Mouse (Mus musculus) ovary, postnatal 14 days (tissue): ENCODE measurements around the gene Creb1.
"Not testable (repeated sequence)": the region's sequence is repeated elsewhere in the genome, so short reads cannot be mapped to it uniquely, and the experiment has no call there.

Experiments used
- DNase-seq: peaks from one replicate; pipeline ENCODE4 v3.0.0; 2022; ENCODE audit warnings: low spot score

Gene Creb1

DNA sequence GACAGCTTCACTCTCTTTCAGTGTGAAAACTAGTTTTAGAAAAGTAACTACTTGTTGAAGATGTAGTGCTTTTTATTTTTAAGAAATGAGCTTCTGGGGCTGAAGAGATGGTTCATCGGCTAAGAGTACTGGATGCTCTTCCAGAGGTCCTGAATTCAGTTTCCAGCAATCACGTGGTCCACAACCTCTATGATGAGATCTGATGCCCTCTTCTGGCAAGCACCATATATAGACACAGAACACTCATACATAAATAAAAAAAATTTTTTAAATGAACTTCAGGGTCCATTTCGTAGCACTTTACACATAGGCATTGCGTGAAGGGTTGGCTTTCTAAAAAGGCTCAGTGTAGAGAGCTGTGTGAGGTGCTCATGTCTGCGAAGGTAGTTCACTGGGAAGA is 11.3 kb downstream of the Creb1 start:
- DNase-seq, result no peak

DNA sequence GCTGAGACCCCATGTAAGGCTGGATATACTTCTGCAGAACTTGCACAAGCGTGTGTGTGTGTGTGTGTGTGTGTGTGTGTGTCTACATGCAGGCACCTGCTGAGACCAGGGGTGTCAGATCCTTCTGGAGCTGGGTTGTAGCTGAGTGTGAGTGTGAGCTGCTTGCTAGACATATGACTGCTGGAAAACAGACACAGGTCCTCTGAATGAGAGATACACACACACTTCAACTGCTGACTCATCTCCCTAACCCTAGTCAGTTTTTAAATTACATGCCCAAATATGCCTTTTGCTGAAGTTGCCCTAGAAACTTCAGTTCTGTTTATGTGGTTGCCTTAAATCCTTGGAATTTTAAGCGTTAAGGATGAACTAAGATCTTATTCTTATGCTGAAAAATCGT is 13.6 kb downstream of the Creb1 start:
- DNase-seq, result no peak

DNA sequence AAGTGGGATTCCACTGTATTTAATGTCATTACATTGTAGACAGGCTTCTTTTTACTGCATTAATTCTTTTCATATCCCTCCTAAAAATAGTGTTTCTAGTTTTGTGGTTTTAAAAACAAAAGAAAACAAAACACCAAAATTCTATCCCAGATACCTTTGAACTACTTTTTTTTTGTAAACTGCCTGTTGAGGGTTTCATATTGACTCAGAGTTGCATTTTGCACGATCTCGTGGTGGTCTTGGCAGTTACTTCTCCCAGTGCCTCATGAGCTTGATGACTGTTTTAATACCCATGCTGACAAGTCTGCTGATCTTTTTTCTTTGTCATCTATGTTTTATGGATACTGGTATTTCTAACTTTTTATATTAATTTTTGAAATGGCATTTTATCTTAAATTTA is 16.9 kb downstream of the Creb1 start:
- DNase-seq, result no peak

DNA sequence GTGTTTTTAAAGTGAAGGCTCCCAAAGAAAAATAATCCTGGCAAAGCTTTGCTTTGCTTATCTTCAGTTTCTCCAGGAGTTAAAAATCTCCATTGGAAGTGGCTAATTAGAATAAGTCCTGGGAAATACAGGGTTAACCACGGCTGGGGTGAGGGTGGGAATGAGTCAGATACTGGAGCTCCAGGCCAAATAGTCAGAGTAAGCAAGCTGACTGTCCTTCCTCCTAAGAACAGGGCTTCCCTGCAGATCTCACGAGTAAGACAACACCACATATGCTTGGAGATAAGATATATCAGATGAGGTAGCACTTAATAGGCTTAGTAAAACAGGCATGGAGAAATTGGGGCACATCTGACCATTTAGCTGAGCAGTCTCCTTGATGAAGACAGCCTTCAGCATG is 19.5 kb downstream of the Creb1 start:
- no peak for DNase-seq

DNA sequence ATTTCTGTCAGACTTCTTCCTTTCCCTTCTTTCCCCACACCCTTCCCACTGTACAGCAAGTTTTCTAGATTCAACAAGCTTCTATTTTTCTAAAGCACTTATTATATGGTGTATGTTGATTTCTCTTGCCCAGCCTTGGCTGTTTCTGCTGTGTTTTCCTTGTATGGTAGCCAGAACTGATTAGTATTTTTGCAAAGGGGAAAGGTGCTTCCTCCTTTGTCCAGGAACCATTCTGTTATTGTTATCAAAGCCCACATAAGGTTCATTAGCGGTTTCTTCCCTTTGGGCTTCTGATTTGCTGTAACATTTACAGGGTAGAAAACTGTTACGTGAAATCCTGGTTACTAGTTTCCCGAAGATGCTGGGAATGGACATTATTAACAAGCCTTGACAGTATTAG is 27.7 kb downstream of the Creb1 start:
- no peak for DNase-seq

DNA sequence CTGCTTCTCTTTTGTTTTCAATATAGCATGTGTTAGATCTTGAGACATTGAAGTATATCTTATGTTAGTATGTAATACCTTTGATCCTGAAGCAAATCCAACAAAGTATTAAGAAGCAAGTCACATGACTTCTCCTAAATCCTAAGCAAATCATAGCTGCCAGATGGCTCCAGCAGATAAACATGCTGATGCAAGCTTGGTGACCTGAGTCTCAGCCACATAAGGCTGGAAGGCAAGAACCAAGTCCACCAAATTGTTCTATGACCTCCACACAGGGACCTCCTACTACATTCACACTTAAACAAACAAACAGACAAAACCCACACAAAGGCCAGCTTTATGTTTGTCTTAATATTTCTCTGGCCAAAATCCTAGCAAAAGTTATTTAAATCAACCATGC is 35.8 kb downstream of the Creb1 start:
- no peak for DNase-seq

DNA sequence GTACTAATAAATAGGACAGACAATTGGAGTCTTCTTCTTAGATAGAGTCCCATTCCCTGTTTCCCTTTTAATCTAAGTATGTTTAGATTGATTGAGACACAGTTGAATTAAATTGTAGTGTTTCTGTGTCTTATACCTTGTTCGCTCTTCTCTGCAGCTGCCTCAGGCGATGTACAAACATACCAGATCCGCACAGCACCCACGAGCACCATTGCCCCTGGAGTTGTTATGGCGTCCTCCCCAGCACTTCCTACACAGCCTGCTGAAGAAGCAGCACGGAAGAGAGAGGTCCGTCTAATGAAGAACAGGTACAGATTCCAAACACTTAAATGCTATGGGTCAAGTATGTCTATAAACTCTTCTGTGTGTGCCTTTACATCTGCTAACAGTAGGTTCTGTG is 43.6 kb downstream of the Creb1 start:
- no peak for DNase-seq

DNA sequence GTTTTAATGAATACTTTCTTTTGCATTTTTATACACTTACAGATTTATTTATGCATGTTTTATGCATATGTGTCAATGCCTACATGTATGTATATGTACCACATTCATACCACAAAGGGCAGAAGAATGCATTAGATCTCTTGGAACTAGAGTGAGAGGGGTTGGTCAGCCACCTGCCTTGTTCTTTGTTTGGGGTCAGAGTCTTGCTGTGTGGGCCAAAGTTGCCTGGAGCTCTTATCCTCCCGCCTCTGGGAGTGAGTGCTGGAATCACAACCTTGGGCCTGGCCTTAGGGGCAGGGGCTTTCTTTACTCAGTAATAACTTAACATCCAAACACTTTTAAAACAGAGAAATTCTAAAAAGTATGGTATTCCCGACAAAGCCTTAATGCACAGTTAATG is 44.3 kb downstream of the Creb1 start:
- DNase-seq, result no peak

DNA sequence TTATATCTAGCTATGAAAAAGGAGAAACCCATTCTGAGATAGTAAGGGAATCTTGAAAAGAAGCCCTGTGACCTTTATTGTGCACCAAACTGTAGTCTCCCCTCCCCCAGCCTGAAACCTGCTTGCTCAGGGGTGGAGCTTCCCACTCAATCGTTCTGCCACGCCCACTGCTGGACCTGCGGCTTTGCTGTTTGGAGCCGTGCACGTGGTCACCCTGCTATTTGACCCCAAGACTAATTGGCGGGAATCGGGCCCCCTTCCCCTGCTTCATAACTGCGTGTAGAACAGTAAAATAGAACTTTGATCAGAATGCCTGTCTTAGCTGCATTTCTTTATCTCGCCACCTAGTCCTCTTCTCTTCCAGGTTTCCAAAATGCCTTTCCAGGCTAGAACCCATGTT is 45.5 kb downstream of the Creb1 start:
- DNase-seq, result not testable (repeated sequence)

DNA sequence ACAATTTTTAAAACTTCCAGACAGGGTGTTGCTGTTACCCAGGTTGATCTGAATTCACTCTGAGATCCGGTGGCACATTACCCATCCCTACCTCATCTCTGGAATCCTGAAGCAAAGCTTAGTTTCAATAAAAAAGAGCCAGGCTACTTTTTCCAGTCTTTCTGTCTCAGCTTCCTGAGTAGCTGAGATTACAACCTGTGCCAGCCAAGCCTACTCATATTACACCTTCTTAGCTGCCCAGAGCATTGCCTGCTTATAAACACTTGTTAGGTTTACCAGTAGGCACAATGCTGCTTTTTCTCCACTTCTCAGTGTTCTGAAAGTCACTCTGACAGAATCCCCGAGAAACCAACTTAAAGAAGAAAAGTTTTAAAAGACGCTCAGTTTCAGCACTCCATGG is 46.4 kb downstream of the Creb1 start:
- no peak for DNase-seq

DNA sequence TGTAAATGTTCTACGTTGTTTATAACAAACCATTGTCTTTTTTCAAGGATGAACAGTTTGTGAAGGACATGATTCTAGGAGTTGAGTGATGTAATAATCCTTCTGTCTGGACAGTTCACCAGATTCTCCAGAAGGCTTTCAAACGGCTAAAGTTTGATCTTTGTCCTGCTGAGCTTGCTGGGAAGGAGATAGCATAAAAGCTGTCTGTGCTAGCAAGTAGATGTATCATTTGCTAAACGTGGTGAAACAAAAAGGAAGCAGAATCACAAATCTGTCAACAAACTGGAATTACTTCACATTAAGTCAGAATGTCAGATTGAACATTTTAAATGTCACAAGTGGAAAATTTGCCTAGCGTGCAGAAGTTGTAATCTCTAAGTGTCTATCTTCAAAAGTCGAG is 66.5 kb downstream of the Creb1 start:
- DNase-seq, result no peak

DNA sequence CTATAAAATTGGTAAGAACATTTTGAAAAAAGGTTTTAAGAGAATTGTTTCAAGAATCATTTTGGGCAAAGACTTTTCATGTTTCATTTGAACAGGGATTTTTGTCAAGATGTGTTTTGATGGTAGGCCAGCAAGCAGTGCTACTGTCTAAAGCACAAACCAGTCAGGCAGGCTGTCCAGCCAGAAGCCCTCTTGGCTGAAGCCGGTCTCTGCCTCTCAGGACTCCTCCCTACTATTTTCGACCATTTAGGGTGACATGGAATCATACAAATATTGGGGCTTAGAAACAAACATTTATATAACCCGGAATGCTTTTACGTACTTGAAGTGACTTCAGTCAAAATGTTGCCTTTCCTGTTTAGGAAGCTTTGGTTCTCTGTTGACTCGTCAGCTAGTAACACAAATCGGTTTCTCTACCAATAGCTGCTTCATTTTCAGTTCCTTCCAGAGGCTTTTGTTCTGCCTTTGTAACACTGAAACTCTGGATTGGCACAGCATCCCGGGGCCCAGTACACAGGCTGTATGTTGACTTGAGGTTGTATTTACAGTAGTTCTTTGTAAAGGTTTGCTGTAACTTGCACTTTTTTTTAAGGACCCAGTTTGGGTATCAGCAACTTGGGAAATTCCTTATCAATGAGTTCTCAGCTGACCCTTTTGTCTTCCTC is 68.1 kb downstream of the Creb1 start:
- DNase-seq, result no peak

DNA sequence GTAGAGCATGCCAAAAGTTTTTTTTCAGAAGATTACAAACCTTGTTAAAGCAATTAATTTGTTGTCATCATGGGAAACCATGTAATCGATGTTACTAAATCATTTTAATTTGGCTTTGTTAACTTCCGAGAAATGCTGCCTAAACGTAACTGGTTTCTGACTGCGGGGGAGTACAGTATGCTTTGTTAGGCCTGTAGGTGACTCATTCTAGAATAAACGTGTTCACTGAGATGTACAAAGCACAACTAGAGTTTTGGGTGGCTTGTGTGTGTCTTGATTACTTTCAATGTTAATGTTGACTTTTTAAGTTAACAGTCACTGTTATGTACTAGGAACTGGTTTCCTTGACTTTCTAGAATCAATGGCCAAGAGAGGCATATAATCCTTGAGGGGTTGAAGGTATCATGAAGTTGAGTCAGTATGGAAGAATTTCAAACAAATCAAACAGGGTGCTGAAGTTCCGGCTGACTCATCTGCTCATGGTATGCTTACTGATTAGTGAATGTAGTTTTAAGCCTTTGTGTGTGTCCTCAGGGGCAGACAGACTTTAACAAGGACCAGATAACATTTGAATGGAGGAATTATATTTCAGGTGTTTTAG is 68.9 kb downstream of the Creb1 start:
- no peak for DNase-seq

DNA sequence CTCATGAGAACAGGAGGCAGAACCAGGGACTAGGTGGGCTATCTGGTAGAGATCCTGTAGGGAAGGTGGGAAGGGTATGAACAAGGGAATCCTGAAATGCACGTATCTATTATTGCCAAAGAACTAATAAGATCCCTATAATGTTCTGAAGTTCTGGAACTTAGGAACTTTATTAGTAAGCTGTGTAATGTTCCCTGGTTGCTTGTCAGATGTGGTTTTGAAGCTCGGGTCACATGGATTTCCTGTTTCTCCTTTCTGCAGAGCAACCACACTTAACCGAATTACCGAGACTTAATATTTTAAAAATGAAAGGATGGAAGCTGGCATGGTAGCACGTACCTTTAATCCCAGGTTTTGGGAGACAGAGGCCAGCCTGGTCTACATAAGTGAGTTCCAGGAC is 70.9 kb downstream of the Creb1 start:
- DNase-seq, result no peak

DNA sequence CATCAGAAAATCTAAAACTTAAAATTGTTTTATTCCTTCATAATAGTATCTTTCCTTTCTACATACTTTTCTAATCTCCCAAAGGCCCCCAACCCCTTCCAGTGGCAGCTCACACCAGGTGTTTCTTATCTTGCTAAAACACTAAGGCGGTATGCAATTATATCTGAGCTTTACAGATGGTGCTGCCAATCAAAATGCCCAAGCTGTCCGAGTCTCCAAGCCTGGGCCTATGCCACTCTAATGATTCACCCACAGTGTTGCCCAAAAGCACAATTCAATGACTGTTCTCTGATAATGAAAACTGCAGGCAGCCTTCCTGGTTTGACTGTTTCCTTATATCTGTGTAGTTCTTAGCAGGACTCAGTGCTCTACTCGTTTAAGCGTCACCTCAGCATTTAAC is 76.7 kb downstream of the Creb1 start:
- no peak for DNase-seq

DNA sequence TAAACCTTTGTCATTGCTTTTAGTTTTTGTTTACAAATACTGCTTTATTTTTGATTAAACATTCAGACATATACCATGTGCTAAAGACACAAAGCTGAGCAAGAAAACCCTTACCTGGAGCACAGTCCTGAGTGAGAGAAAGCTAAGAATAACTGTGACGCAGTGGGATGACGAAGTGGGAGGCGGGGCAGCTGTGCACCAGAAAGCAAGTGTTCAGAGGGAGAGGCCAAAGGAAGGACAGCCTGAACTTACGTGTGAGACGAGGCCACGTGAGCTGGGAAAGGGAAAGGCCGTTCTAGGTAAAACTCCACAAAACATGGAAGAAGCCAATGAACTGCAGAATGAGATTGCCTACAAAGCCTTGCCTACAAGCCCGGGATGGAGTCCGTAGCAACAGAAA is 77.5 kb downstream of the Creb1 start:
- no peak for DNase-seq

DNA sequence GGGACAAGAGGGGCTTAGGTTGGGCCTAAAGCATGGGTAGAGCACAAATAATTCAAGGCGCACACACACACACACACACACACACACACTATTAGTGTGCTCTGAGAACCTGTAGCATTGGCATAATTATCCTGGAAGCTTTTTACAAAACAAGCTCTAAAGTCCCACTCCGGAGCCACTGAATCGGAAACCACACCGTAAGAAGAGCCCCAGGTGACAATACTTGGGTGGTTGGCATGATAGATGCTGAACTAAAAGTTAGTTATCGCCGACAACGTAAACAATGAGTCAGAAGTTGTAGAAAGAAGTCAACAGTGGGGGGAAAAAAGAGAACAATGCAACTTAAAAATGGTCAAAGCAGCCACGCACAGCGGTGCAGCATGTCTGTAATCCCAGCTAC is 81.9 kb downstream of the Creb1 start:
- no peak for DNase-seq

DNA sequence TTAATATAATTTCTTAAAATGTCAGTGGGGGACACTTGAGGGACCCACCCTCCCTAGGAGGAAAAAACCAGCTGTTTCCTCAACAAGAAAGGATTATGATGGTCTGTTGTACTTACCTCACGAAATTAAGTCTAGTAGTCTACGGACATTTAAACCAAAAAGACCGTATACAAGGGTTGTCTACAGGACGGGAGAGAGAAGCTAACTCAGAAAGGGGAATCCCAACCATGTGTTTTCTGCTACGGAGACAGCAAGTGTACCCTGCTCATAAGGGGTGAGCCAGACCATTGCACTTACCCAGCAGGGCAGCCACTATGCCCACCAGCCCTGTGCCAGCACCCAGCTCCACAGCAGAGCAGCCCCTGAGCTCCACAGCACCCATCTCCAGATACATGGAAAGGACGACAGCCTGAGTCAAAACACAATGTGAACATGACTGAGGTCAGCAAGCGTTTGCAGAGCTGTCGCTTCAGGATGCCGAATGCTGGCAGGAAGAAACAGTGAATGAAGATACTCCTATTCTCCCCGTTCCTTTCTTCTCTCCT is 82.4 kb downstream of the Creb1 start:
- DNase-seq, result no peak

DNA sequence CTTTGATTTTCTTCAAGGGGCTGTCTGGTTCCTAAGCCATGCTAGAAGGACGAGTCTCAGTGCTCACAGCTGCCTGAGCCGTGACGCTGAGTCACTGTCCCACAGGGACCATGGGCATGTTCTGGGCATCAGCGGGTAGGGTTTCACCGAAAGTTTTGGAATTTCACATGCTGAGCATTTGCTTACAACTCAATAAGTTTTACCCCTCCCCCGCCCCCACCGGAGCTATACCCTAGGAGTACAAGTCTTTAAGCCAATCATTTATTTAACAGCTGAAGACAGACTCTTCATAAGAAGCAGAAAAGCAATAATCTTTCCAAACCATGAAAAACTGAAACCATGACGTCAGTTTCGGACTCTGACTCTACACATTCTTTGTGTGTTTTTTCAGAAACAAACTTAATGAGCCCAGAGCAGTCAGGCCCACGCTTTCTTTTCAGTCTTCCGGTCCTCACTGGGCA is 83.1 kb downstream of the Creb1 start:
- DNase-seq, result no peak

DNA sequence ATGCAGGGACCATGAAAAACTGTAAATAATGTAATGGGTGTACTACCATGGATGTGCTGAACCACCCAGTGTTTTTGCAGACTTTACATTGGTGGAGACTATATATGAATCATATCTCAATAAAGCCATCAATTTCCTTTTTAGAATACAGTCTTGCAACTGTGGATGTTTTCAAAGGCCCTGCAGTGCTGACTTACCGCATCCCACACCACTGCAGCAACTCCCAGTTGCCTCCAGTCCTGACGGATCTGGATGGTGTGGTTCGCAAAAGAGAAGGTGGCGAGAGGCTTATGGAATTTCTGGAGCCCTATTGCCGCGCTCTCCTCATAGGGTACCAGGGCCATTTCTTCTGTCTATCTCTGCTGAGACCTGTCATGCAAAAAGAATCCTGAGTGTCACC is 83.6 kb downstream of the Creb1 start:
- DNase-seq, result no peak

DNA sequence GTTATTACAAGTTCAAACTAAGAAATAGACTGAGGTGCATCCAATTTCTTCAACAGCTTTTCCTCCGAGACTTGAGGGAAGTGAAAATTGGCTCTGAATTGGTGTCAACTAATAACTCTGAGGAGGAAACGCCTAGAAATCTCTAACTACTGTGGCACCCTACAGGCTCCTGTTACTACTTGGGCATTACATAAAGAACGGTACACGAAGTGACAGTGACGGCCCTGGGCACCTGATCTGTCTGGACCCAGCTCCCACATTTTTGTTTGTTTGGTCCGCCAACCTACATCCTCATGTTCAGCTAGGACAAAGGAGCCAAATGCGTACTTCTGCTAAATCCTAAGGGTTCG is 84.1 kb downstream of the Creb1 start:
- no peak for DNase-seq

DNA sequence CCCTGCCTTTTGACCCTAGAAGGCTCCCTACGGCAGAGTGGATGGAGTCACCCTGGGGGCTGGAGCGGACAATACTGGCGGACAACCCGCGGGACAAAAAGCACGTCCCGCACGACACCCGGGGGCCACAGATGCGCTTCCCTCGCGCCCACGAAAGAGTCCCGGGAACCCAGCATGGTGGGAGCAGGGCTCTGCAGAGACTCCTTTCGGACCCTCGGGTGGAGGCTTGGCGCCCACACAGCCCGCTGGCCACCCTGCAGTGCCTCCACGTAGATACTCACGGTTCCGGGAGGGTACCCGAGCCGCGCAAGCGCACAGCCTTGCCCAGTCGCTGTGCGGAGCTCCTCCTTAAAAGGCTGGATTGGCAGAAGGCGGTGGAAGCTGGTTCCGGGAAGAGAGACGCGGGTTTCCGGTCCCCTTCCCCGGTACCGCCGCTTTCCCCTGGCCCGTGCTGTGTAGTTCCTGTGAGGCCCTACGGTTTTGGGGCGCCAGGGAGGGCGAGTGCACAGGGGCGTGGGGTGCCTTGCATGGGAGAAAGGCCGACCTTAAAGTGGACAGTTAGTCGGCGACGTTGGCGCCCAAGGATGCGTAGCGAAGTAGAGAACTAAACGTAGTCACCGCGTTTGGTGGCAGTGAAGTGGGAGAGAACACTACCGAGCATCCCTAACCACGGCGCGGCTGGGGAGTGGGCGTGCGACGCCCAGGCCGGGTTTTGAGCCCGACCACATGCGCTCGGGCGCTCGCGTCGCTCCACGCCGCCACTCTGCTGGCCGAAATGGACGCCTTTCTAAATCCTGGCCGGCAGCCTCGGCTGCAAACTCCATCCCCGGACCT is 84.7 kb downstream of the Creb1 start, which contains the start of gene Mettl21a:
Gene Mettl21a (minus strand): TSS at position 362 of the 834 bp plus-strand sequence.
- DNase-seq, result peak; percentile 80

DNA sequence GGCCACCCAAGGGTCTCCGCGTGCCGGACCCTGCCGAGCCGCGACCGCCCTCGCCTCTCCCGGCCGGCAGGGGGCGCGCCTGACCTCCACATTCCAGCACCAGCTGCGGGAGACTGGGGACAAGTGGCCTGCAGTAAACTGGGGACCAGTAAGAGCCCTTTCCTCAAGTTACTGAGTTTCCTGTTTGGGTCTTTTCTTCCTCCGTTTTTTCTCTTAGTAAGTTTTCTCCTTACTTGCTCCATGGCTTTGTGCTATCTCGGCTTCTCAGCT is 85.2 kb downstream of the Creb1 start:
- peak; percentile 84 for DNase-seq
